Comparison of ENCODE assay signal across 8 mouse cellular contexts in genomic region chr7:141413331-141413730, GRCm38 (mm10). TPM values are rescaled to one million over a fixed set of nuclear protein-coding genes. Genes with fewer than 3 reads are reported as not detected.
DNase-seq lines count a peak whose midpoint lies in the region; ATAC-seq and TF ChIP-seq lines count a peak whose summit lies in the region.
"Had no signal": no experiment of that assay in that cellular context is flagged by ENCODE, and none has a peak within 500 bp of the region (broad histone marks: within the 10 kb centered on the region; RNA-seq: fewer than 3 reads in every experiment).

No protein-coding gene starts in this region.

- no peaks in the 10 kb centered on the region for H3K9me3 ChIP-seq in lung, embryonic 15.5 days
- no peaks in the 10 kb centered on the region for H3K9me3 ChIP-seq in forebrain, postnatal 0 days (ENCODE audit: low read length)
- no peaks in the 10 kb centered on the region for H3K9me3 ChIP-seq in liver, embryonic 15.5 days (replicated peaks)

- peak; percentile 7; the same call in 1 of the 2 replicates for ATAC-seq in lung, embryonic 15.5 days (ENCODE audit: borderline replicate concordance, extremely low read depth, low FRiP score, low TSS enrichment)
- ATAC-seq in forebrain, postnatal 0 days, result no peak
- ATAC-seq in liver, embryonic 15.5 days (ENCODE audit: insufficient read depth), result no peak

- WGBS in lung, embryonic 15.5 days, result 2% methylated on average over 16 of the region's 16 CpGs
- 5% methylated on average over 16 of the region's 16 CpGs for WGBS in forebrain, postnatal 0 days
- 5% methylated on average over 16 of the region's 16 CpGs for WGBS in liver, embryonic 15.5 days (ENCODE audit: insufficient replicate concordance)

- peak overlapping the region; percentile 77 for H3K27ac ChIP-seq in lung, embryonic 15.5 days
- H3K27ac ChIP-seq in forebrain, postnatal 0 days (ENCODE audit: low read depth, low read length), result peak overlapping the region; percentile 82
- peak overlapping the region; percentile 79 for H3K27ac ChIP-seq in liver, embryonic 15.5 days (replicated peaks)

- DNase-seq in lung, postnatal 10 days, result no peak
- peak; percentile 44 for DNase-seq in cerebellum, adult 8-10 months
- DNase-seq in forebrain, postnatal 0 days, result no peak
- no peak for DNase-seq in gastrocnemius, adult 18-20 months (ENCODE audit: low spot score)
- no peak for DNase-seq in adrenal gland, adult 8-10 months

- H3K4me3 ChIP-seq in lung, embryonic 15.5 days, result peak overlapping the region; percentile 85
- peak overlapping the region; percentile 71 for H3K4me3 ChIP-seq in forebrain, postnatal 0 days (ENCODE audit: low read depth, low read length)
- peak overlapping the region; percentile 70 for H3K4me3 ChIP-seq in liver, embryonic 15.5 days (replicated peaks)

- H3K4me1 ChIP-seq in lung, embryonic 15.5 days, result peaks cover 22% of the 10 kb centered on the region
- peaks cover 13% of the 10 kb centered on the region; the same call in 1 of the 2 replicates for H3K4me1 ChIP-seq in forebrain, postnatal 0 days (ENCODE audit: insufficient read depth)
- peaks cover 42% of the 10 kb centered on the region for H3K4me1 ChIP-seq in liver, embryonic 15.5 days (replicated peaks)

- H3K36me3 ChIP-seq in lung, embryonic 15.5 days, result peaks cover 21% of the 10 kb centered on the region
- peaks cover 13% of the 10 kb centered on the region for H3K36me3 ChIP-seq in forebrain, postnatal 0 days (ENCODE audit: insufficient read depth)
- H3K36me3 ChIP-seq in liver, embryonic 15.5 days (replicated peaks), result peaks cover 24% of the 10 kb centered on the region

- peak overlapping the region; percentile 89 for H3K9ac ChIP-seq in lung, embryonic 15.5 days
- H3K9ac ChIP-seq in forebrain, postnatal 0 days, result peak overlapping the region; percentile 91
- peak overlapping the region; percentile 78 for H3K9ac ChIP-seq in liver, embryonic 15.5 days

- H3K4me2 ChIP-seq in lung, embryonic 15.5 days, result peak overlapping the region; percentile 87
- peak overlapping the region; percentile 87 for H3K4me2 ChIP-seq in forebrain, postnatal 0 days (ENCODE audit: low read depth)
- H3K4me2 ChIP-seq in liver, embryonic 15.5 days, result peak overlapping the region; percentile 97

- no peaks in the 10 kb centered on the region for H3K27me3 ChIP-seq in lung, embryonic 15.5 days
- H3K27me3 ChIP-seq in forebrain, postnatal 0 days (ENCODE audit: insufficient read depth, low read length), result no peaks in the 10 kb centered on the region
- no peaks in the 10 kb centered on the region for H3K27me3 ChIP-seq in liver, embryonic 15.5 days

- TF ChIP-seq CTCF in forebrain, postnatal 0 days (IDR thresholded peaks at IDR 0.05; ENCODE audit: low read depth), result no peak

RNA-seq across cellular contexts. Expression of gene Gatd1, which starts 0.6 kb away (rescaled TPM):
- polyA plus RNA-seq in lung, embryonic 15.5 days (2015; fragmentation: Nextera tagmentation; extraction: Ambion mirVana), result 50.8 and 51.8 TPM in 2 replicates
- 58.9 and 65.0 TPM in 2 replicates for total RNA-seq in forebrain, postnatal 0 days (2014; rRNA removed)
- 50.5 and 56.0 TPM in 2 replicates for polyA plus RNA-seq in forebrain, postnatal 0 days (2015; fragmentation: Nextera tagmentation; extraction: Ambion mirVana)
- 15.0 and 15.7 TPM in 2 replicates for polyA plus RNA-seq in liver, embryonic 15.5 days (2015; fragmentation: Nextera tagmentation; extraction: Ambion mirVana)
- total RNA-seq in gastrocnemius, adult 18-20 months (2021), result 1 to 10 TPM; 6.6 to 7.5 TPM
- 10 to 100 TPM; 38.9 to 52.2 (median 47.6) TPM for total RNA-seq in adrenal gland, adult 8-10 months (2022)

RNA-seq across cellular contexts. Expression of gene Cend1, which starts 16.0 kb away (rescaled TPM):
- polyA plus RNA-seq in lung, embryonic 15.5 days (2015; fragmentation: Nextera tagmentation; extraction: Ambion mirVana), result 0.52 and 0.90 TPM in 2 replicates
- 83.3 and 94.7 TPM in 2 replicates for total RNA-seq in forebrain, postnatal 0 days (2014; rRNA removed)
- polyA plus RNA-seq in forebrain, postnatal 0 days (2015; fragmentation: Nextera tagmentation; extraction: Ambion mirVana), result 111 and 125 TPM in 2 replicates
- polyA plus RNA-seq in liver, embryonic 15.5 days (2015; fragmentation: Nextera tagmentation; extraction: Ambion mirVana), result not detected in 2 replicates
- total RNA-seq in gastrocnemius, adult 18-20 months (2021), result under 1 TPM; 0.39 to 0.47 TPM
- total RNA-seq in adrenal gland, adult 8-10 months (2022), result 1 to 10 TPM; 1.5 to 2.6 (median 2.1) TPM
- total RNA-seq: hematopoietic stem cell, adult 5-6 weeks had no signal

RNA-seq across cellular contexts. Expression of gene Taldo1, which starts 21.3 kb away (rescaled TPM):
- 281 and 293 TPM in 2 replicates for polyA plus RNA-seq in lung, embryonic 15.5 days (2015; fragmentation: Nextera tagmentation; extraction: Ambion mirVana)
- 224 and 297 TPM in 2 replicates for total RNA-seq in forebrain, postnatal 0 days (2014; rRNA removed)
- 304 and 352 TPM in 2 replicates for polyA plus RNA-seq in forebrain, postnatal 0 days (2015; fragmentation: Nextera tagmentation; extraction: Ambion mirVana)
- polyA plus RNA-seq in liver, embryonic 15.5 days (2015; fragmentation: Nextera tagmentation; extraction: Ambion mirVana), result 409 and 415 TPM in 2 replicates
- 10 to 100 TPM; 84.5 to 85.6 TPM for total RNA-seq in gastrocnemius, adult 18-20 months (2021)
- total RNA-seq in adrenal gland, adult 8-10 months (2022), result 100 to 1,000 TPM; 429 to 671 (median 576) TPM

RNA-seq across cellular contexts. Expression of gene Slc25a22, which starts 24.4 kb away (rescaled TPM):
- polyA plus RNA-seq in lung, embryonic 15.5 days (2015; fragmentation: Nextera tagmentation; extraction: Ambion mirVana), result 24.9 and 25.1 TPM in 2 replicates
- total RNA-seq in forebrain, postnatal 0 days (2014; rRNA removed), result 115 and 141 TPM in 2 replicates
- 106 and 132 TPM in 2 replicates for polyA plus RNA-seq in forebrain, postnatal 0 days (2015; fragmentation: Nextera tagmentation; extraction: Ambion mirVana)
- 18.7 and 20.5 TPM in 2 replicates for polyA plus RNA-seq in liver, embryonic 15.5 days (2015; fragmentation: Nextera tagmentation; extraction: Ambion mirVana)
- 10 to 100 TPM; 18.2 to 21.3 TPM for total RNA-seq in gastrocnemius, adult 18-20 months (2021)
- total RNA-seq in adrenal gland, adult 8-10 months (2022), result 100 to 1,000 TPM in 3 of 4 experiments, 10 to 100 TPM in 1; 86.7 to 109 (median 104) TPM

RNA-seq across cellular contexts. Expression of gene Pidd1, which starts 30.5 kb away (rescaled TPM):
- 14.4 and 15.8 TPM in 2 replicates for polyA plus RNA-seq in lung, embryonic 15.5 days (2015; fragmentation: Nextera tagmentation; extraction: Ambion mirVana)
- 2.0 and 2.2 TPM in 2 replicates for total RNA-seq in forebrain, postnatal 0 days (2014; rRNA removed)
- 2.3 and 2.4 TPM in 2 replicates for polyA plus RNA-seq in forebrain, postnatal 0 days (2015; fragmentation: Nextera tagmentation; extraction: Ambion mirVana)
- polyA plus RNA-seq in liver, embryonic 15.5 days (2015; fragmentation: Nextera tagmentation; extraction: Ambion mirVana), result 10.3 and 10.7 TPM in 2 replicates
- under 1 TPM; 0.09 to 0.14 TPM for total RNA-seq in gastrocnemius, adult 18-20 months (2021)
- 1 to 10 TPM; 1.0 to 2.3 (median 1.4) TPM for total RNA-seq in adrenal gland, adult 8-10 months (2022)

Comparison
In these comparisons a context has a peak if more than half of its experiments do, and no peak if none do; other contexts are left out.
1. RNA of gene Cend1, which starts 16.0 kb away (total RNA-seq): 83.3 to 94.7 TPM in forebrain, postnatal 0 days; 1.5 to 2.6 TPM in adrenal gland, adult 8-10 months and 0.39 to 0.47 TPM in gastrocnemius, adult 18-20 months; every median in the first group is over 10 times any median in the second.
2. Peak in every context shown above with its lines, with median percentiles within 50 percentile points of each other: H3K27ac ChIP-seq, H3K4me2 ChIP-seq, H3K4me3 ChIP-seq and H3K9ac ChIP-seq.